Mouse (Mus musculus) pancreas, adult 10 weeks (tissue): ENCODE measurements around the gene Chm. TPM values are rescaled to one million over a fixed set of nuclear protein-coding genes. Genes with fewer than 3 reads are reported as not detected.

Source experiments
- polyA plus RNA-seq: library from polyadenylated mRNA; stranded (reverse); fragments of 350-450 nt; fragmentation: Illumina TruSeq; extraction: RNeasy Lipid Tissue Mini Kit (QIAGEN cat#74804); gene quantifications from one replicate; pipeline ENCODE4 v1.2.3, GENCODE M21; 2015; ENCODE audit warnings: low read depth, low replicate concordance; ENCODE audit not compliant: insufficient read depth

The Chm gene
- 3.1 TPM for polyA plus RNA-seq

DNA sequence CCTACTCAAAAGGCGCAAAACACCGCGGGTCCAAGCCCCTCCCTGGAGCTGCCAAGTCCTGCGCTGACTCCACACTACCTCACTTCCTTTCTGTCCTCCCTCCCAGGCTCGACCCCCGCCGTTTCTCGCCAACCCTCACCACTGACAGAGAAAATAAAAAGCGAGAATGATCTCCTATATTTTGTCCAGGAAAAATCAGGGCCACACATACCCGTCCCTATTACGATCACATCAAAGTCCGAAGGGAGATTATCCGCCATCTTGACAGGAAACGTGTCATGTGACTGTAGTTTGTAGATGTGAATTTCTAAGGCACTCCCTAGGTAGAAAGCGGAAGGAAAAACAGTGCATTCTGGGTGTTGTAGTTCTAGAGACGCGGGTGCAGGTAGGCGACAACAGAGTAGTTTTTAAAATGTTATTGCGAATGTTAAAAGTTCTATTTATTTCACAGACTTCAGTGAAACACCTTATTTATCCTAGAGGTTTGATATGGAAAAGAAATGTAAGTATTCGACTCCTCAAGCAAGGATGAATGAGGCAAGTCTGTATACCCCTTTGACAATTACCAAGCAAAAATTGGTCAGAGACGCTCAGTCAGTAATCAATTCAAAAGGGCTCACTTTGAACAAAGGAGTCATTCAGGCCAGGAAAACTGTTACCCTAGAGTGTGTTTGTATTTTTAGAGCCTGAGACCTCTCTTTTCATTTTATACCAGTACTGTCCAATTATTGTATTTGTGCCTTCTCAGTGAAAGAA, at the start of gene Chm:
Gene Chm, minus strand, starts transcription at position 288 of the 756 bp plus-strand sequence.

Other genes with a start within 250 kb of the Chm start
- not detected for gene Dach2, start 112.0 kb upstream of the Chm start, polyA plus RNA-seq